41 mouse cellular contexts compared by ENCODE assay signal in the genomic region with DNA sequence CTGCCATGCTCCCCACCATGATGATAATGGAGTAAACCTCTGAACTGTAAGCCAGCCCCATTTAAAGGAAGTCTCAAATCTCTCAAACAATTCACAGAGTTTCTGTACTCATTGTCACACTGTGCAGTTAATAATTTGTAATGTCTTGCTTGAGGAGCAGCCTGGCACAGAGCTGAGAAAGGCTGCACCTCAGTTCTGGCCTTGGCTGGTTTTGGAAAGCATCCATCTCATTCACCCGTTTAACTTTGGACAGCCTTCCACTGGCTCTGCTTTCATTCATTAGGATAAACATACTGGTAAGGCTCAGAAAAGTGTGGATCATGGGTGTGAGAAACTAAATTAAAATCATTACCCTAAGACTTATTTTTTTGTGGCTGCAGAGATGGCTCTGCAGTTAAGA. TPM values are rescaled to one million over a fixed set of nuclear protein-coding genes. Genes with fewer than 3 reads are reported as not detected.
DNase-seq lines count a peak whose midpoint lies in the region; ATAC-seq and TF ChIP-seq lines count a peak whose summit lies in the region.
"Had no signal": no experiment of that assay in that cellular context is flagged by ENCODE, and none has a peak within 500 bp of the region (broad histone marks: within the 10 kb centered on the region; RNA-seq: fewer than 3 reads in every experiment).

No protein-coding gene starts in this region.

- ATAC-seq in Patski = peak; percentile 71
- ATAC-seq: forebrain, postnatal 0 days; inflammation-experienced regulatory T-cells, adult 6 months; liver, postnatal 0 days; midbrain, embryonic 16.5 days had no signal

- in situ Hi-C loops in Patski (cut with MboI; ENCODE audit: low pct_unique_long_range_greater_than_20kb) = no loop called here

- POLR2A ChIA-PET in Patski (lab: Charles Lee) = no interaction called here

- DNase-seq in adrenal gland, postnatal 10 days = peak; percentile 36
- DNase-seq in adrenal gland, adult 18-20 months (ENCODE audit: low spot score in 2 of 2) = no peak
- peak; percentile 70 to 75 for DNase-seq in kidney, adult 8-10 months
- no peak for DNase-seq in kidney, adult 18-20 months
- DNase-seq in Patski (ENCODE audit: low read depth, low spot score) = peak; percentile 28
- peak; percentile 65 to 82 for DNase-seq in kidney, postnatal 25 days
- no peak for DNase-seq in layer of hippocampus, adult 9-10 months (ENCODE audit: low spot score)
- DNase-seq: adrenal gland, adult 8-10 months; cerebellum, adult 2 months; cerebellum, postnatal 25 days; forebrain, postnatal 0 days; heart, postnatal 14 days; liver, postnatal 0 days; lung, postnatal 36 days; right cerebral cortex, adult 18-20 months; spleen, adult 18-20 months; thymus, postnatal 4 days had no signal

- CTCF ChIA-PET in Patski (lab: Charles Lee) = interaction anchor here (1.4 kb wide), 1 partner anchor 23 kb away, joined by 3 read pairs; no protein-coding TSS in a partner anchor

- no peak for TF ChIP-seq CTCF in Patski (IDR thresholded peaks at IDR 0.05)

- no peaks in the 10 kb centered on the region for H3K27me3 ChIP-seq in Patski
- H3K27me3 ChIP-seq: embryonic facial prominence, embryonic 15.5 days; forebrain, embryonic 12.5 days; hindbrain, embryonic 15.5 days; limb, embryonic 12.5 days had no signal

RNA-seq across cellular contexts. Expression of a gene that starts 14.9 kb away (rescaled TPM):
- total RNA-seq in adrenal gland, postnatal 10 days (2021) = 10 to 100 TPM; 23.5 to 31.0 TPM
- 10 to 100 TPM; 41.2 to 49.2 TPM for total RNA-seq in adrenal gland, adult 18-20 months (2021)
- 0.42 TPM for polyA plus RNA-seq in Patski (2021)
- total RNA-seq: granulocyte monocyte progenitor cell, adult 5-6 weeks; layer of hippocampus, adult 8-10 months; left cerebral cortex, adult 18-20 months; left cerebral cortex, postnatal 25 days; megakaryocyte, adult 5-6 weeks; neutrophil, adult 5-6 weeks had no signal
- polyA plus RNA-seq: embryonic facial prominence, embryonic 10.5 days; forebrain, postnatal 0 days; G1E; hindbrain, embryonic 15.5 days; inflammation-experienced regulatory T-cells, adult 6 months; midbrain, embryonic 16.5 days had no signal

RNA-seq across cellular contexts. Expression of a gene that starts 25.3 kb away (rescaled TPM):
- 10 to 100 TPM; 30.7 to 32.3 TPM for total RNA-seq in adrenal gland, postnatal 10 days (2021)
- 10 to 100 TPM; 30.2 to 30.4 TPM for total RNA-seq in adrenal gland, adult 18-20 months (2021)
- 43.7 TPM for polyA plus RNA-seq in Patski (2021)

RNA-seq across cellular contexts. Expression of a gene that starts 47.9 kb away (rescaled TPM):
- 10 to 100 TPM in 1 of 2 experiments, 1 to 10 TPM in 1; 7.0 to 12.8 TPM for total RNA-seq in adrenal gland, postnatal 10 days (2021)
- 1 to 10 TPM; 4.5 to 7.5 TPM for total RNA-seq in adrenal gland, adult 18-20 months (2021)
- polyA plus RNA-seq in Patski (2021) = 11.0 TPM

RNA-seq across cellular contexts. Expression of a gene that starts 48.0 kb away (rescaled TPM):
- 1 to 10 TPM; 7.6 to 9.6 TPM for total RNA-seq in adrenal gland, postnatal 10 days (2021)
- 1 to 10 TPM; 5.8 to 6.6 TPM for total RNA-seq in adrenal gland, adult 18-20 months (2021)
- polyA plus RNA-seq in Patski (2021) = 8.9 TPM

RNA-seq across cellular contexts. Expression of a gene that starts 56.0 kb away (rescaled TPM):
- total RNA-seq in adrenal gland, postnatal 10 days (2021) = not detected
- not detected for total RNA-seq in adrenal gland, adult 18-20 months (2021)
- not detected for polyA plus RNA-seq in Patski (2021)
- total RNA-seq: adrenal gland, adult 8-10 months; forebrain, postnatal 0 days; G1E; gastrocnemius, adult 8-10 months; granulocyte monocyte progenitor cell, adult 5-6 weeks; heart, postnatal 14 days; layer of hippocampus, adult 8-10 months; left cerebral cortex, adult 18-20 months; left cerebral cortex, postnatal 25 days; megakaryocyte, adult 5-6 weeks; neutrophil, adult 5-6 weeks had no signal
- polyA plus RNA-seq: brain, embryonic 14.5 days; cerebellum, adult 2 months; forebrain, postnatal 0 days; G1E; heart, embryonic 14.5 days; hindbrain, embryonic 10.5 days; hindbrain, embryonic 15.5 days; inflammation-experienced regulatory T-cells, adult 6 months; kidney, postnatal 0 days; limb, embryonic 12.5 days; liver, embryonic 11.5 days; liver, postnatal 0 days; lung, embryonic 16.5 days; midbrain, embryonic 11.5 days; midbrain, embryonic 16.5 days; neural tube, embryonic 11.5 days; stomach, embryonic 16.5 days had no signal

Comparison
In these comparisons a context has a peak if more than half of its experiments do, and no peak if none do; other contexts are left out.
1. DNase-seq: peak in adrenal gland, postnatal 10 days (single experiment), kidney, adult 8-10 months (2 of 2), Patski (single experiment) and kidney, postnatal 25 days (2 of 2); none in adrenal gland, adult 18-20 months (0 of 2), kidney, adult 18-20 months (single experiment) and layer of hippocampus, adult 9-10 months (single experiment).